Mouse (Mus musculus) C2C12 (cell line): ENCODE measurements around the gene Mylk4.

Experiments
- CTCF ChIP-seq: IDR thresholded peaks from one replicate; pipeline ENCODE4 v1.5.1; 2011; ENCODE audit not compliant: control insufficient read depth, insufficient read depth, insufficient read length
- MYOD1 ChIP-seq: IDR thresholded peaks from one replicate; pipeline ENCODE4 v1.6.1; 2011; ENCODE audit warnings: low read depth; ENCODE audit not compliant: control insufficient read depth, insufficient read length
- USF1 ChIP-seq: IDR thresholded peaks from one replicate; pipeline ENCODE4 v1.6.1; 2011; ENCODE audit warnings: low read depth, mild to moderate bottlenecking, control low read depth, moderate library complexity

- TF ChIP-seq USF1 (no peak), CTCF (no peak), MYOD1 (no peak)
Observed at GRCm38 (mm10) chr13:32717709-32718108, 66.0 kb downstream of the Mylk4 start.
